Comparison of ENCODE assay signal across 21 mouse cellular contexts in the genomic region with DNA sequence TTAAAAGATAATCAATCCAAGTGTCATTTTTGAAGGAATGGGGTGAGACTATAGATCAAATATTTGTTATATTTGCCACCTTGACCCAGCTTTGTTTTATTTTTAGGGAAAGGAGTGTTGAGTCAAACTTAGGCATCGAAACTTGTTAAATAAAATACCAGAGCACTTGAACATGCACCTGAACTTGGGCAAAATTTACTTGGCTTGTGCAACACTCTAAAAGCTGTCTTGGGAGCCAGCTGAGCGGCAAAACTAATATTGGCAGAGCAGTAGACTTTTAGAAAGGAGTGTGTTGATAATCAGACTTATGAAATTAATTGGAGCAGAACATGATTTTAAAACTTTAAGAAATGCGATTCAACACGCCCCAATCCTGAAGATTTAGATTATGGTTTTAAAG.
A peak's percentile ranks its signal among the peaks of the same experiment; 100 is the strongest.
DNase-seq lines count a peak whose midpoint lies in the region; ATAC-seq and TF ChIP-seq lines count a peak whose summit lies in the region.
"Had no signal": no experiment of that assay in that cellular context is flagged by ENCODE, and none has a peak within 500 bp of the region (broad histone marks: within the 10 kb centered on the region; RNA-seq: fewer than 3 reads in every experiment).

No protein-coding gene starts in this region.

- H3K27ac ChIP-seq in midbrain, postnatal 0 days (ENCODE audit: low read depth, low read length): no peak overlapping the region
- H3K27ac ChIP-seq: embryonic facial prominence, embryonic 13.5 days; embryonic facial prominence, embryonic 15.5 days; forebrain, embryonic 10.5 days; forebrain, embryonic 12.5 days had no signal

- no peak overlapping the region for H3K4me3 ChIP-seq in midbrain, postnatal 0 days (ENCODE audit: low read depth, low read length)
- H3K4me3 ChIP-seq: embryonic facial prominence, embryonic 13.5 days; embryonic facial prominence, embryonic 15.5 days; erythroblast, embryonic 14.5 days; forebrain, embryonic 10.5 days; forebrain, embryonic 12.5 days had no signal

- H3K4me1 ChIP-seq in midbrain, postnatal 0 days (ENCODE audit: insufficient read depth, low read length): no peaks in the 10 kb centered on the region
- H3K4me1 ChIP-seq: embryonic facial prominence, embryonic 13.5 days; embryonic facial prominence, embryonic 15.5 days had no signal

- peak; percentile 23 to 56 for DNase-seq in lung, adult 18-20 months
- DNase-seq in lung, postnatal 4 days: no peak
- peak; percentile 7 for DNase-seq in fat pad, adult 2 months (ENCODE audit: extremely low read depth, low read depth, low spot score)
- peak; percentile 7 for DNase-seq in lung, postnatal 10 days
- peak; percentile 24 for DNase-seq in lung, postnatal 25 days (ENCODE audit: low spot score)
- no peak for DNase-seq in kidney, adult 9 months
- DNase-seq in midbrain, postnatal 0 days (ENCODE audit: low spot score): no peak
- DNase-seq: B cell, adult 2 months; cerebellum, adult 11 months; cerebellum, adult 8-10 months; cerebellum, adult 9-11 months; cerebellum, postnatal 36 days; embryo, embryonic 11 days had no signal

- H3K27me3 ChIP-seq in midbrain, postnatal 0 days (ENCODE audit: insufficient read depth, low read length): no peaks in the 10 kb centered on the region
- H3K27me3 ChIP-seq: embryonic facial prominence, embryonic 13.5 days; embryonic facial prominence, embryonic 15.5 days had no signal

- no peak overlapping the region for H3K9ac ChIP-seq in midbrain, postnatal 0 days (replicated peaks; ENCODE audit: low read length, poor library complexity, severe bottlenecking)
- H3K9ac ChIP-seq: embryonic facial prominence, embryonic 13.5 days; embryonic facial prominence, embryonic 15.5 days; forebrain, embryonic 12.5 days had no signal

- no peak for ATAC-seq in midbrain, postnatal 0 days (ENCODE audit: low FRiP score)
- no peak for ATAC-seq in CD4-positive, CD25-positive, alpha-beta regulatory T cell, adult 4 months
- ATAC-seq: forebrain, embryonic 14.5 days; forebrain, embryonic 16.5 days had no signal

- H3K9me3 ChIP-seq in midbrain, postnatal 0 days (ENCODE audit: low read length): no peaks in the 10 kb centered on the region
- H3K9me3 ChIP-seq: embryonic facial prominence, embryonic 13.5 days; embryonic facial prominence, embryonic 15.5 days had no signal

- WGBS in midbrain, postnatal 0 days: 89% methylated on average over 4 of the region's 4 CpGs

- TF ChIP-seq CTCF in midbrain, postnatal 0 days (IDR thresholded peaks at IDR 0.05): no peak

- H3K4me2 ChIP-seq in midbrain, postnatal 0 days (ENCODE audit: low read depth, low read length, poor library complexity, severe bottlenecking): no peak overlapping the region
- H3K4me2 ChIP-seq: embryonic facial prominence, embryonic 13.5 days; embryonic facial prominence, embryonic 15.5 days; forebrain, embryonic 12.5 days had no signal

- H3K36me3 ChIP-seq in midbrain, postnatal 0 days (ENCODE audit: insufficient read depth, low read length): no peaks in the 10 kb centered on the region
- H3K36me3 ChIP-seq: embryonic facial prominence, embryonic 13.5 days; embryonic facial prominence, embryonic 15.5 days; forebrain, embryonic 10.5 days; forebrain, embryonic 12.5 days had no signal

Comparison
In these comparisons a context has a peak if more than half of its experiments do, and no peak if none do; other contexts are left out.
1. DNase-seq: peak in lung, adult 18-20 months (2 of 2), fat pad, adult 2 months (single experiment), lung, postnatal 10 days (single experiment) and lung, postnatal 25 days (single experiment); none in lung, postnatal 4 days (0 of 2), kidney, adult 9 months (single experiment) and midbrain, postnatal 0 days (single experiment).